Mouse (Mus musculus) bone marrow, adult 2 months (tissue): ENCODE results near the gene Cfap97d1. TPM values are rescaled to one million over a fixed set of nuclear protein-coding genes. Genes with fewer than 3 reads are reported as not detected.

Experiments
- H3K27ac ChIP-seq: fragments of 200-500 bp; 2 replicates; pipeline ENCODE4 v1.5.1; 2012; ENCODE audit warnings: low read depth, mild to moderate bottlenecking, control low read depth, inconsistent platforms, low read length; ENCODE audit not compliant: control insufficient read depth, poor library complexity, insufficient read depth
- H3K4me1 ChIP-seq: fragments of 200-500 bp; 2 replicates; pipeline ENCODE4 v1.6.1; 2011; ENCODE audit warnings: low read length; ENCODE audit not compliant: control insufficient read depth, insufficient read depth
- H3K4me3 ChIP-seq: fragments of 200-500 bp; replicated peaks from 2 replicates; pipeline ENCODE3; 2011; ENCODE audit warnings: mild to moderate bottlenecking, low read depth, low read length, control low read depth; ENCODE audit not compliant: control insufficient read depth
- CTCF ChIP-seq: fragments of 200-500 bp; IDR thresholded peaks from 2 replicates; pipeline ENCODE4 v1.5.1; 2011; ENCODE audit warnings: low read length, control low read depth; ENCODE audit not compliant: control insufficient read depth, insufficient read depth
- POLR2A ChIP-seq: fragments of 200-500 bp; IDR thresholded peaks from 2 replicates; pipeline ENCODE4 v1.6.1; 2011; ENCODE audit warnings: low read depth, mild to moderate bottlenecking, control low read depth, low read length, borderline replicate concordance; ENCODE audit not compliant: control insufficient read depth
- WGBS: fragments of 180-500 bp; shearing (Covaris S2); methylation state at CpG from one replicate; pipeline ENCODE4 v1.1.7; 2018; 5-methylcytosine and 5-hydroxymethylcytosine counted together
- polyA plus RNA-seq: library from polyadenylated mRNA; stranded (reverse); fragments of >200 nt; gene quantifications from 2 replicates; pipeline ENCODE4 v1.2.4, GENCODE M21; 2011; ENCODE audit warnings: low replicate concordance; ENCODE audit not compliant: missing spikeins, insufficient read depth, insufficient read length

Cfap97d1 gene
- polyA plus RNA-seq, 1 experiment, result not detected

- H3K4me1 ChIP-seq, result no peaks in the 10 kb centered on the region
- H3K4me3 ChIP-seq, result no peak overlapping the region
- 86% methylated on average over 13 of the region's 13 CpGs for WGBS
- TF ChIP-seq POLR2A (peak; percentile 25; the same call in 1 of the 2 replicates), CTCF (no peak)
- H3K27ac ChIP-seq, result no peak overlapping the region; the same call in 1 of the 2 replicates
Measured at GRCm38 (mm10) chr11:102023406-102023805, 39.3 kb downstream of the Cfap97d1 start.

DNA sequence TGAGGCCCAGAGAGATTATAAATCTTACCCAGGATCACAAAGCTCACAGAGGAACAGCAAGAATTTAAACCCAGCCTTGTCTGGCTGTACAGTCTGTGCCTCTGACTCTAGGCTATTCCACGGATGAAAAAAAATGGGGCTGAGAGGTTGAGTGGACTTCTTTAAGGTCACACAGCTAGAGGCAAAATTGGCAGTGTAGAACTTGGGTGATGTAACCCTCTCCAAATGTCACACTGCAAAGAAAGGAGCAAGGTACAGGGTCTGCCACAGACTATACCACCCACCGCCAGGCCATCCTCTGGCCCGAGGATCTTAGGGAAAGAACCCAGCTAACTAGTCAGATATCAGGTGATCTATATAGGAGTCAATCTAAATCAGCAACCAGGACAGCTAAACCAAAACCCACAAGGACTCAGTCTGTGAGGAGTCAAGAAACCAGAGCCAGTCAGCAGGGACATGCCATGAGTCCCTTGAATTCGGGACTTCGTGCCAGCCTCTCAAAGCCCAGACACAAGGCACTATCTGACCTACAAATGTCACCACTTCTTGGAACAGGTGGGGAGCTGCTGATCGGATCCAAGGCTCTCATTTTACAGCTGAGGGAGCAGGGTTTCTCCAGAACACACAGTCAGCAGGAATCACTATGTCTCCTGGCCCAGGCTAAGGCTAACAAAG, 40.1 kb downstream of the Cfap97d1 start:
- H3K4me1 ChIP-seq, result no peaks in the 10 kb centered on the region
- no peak for TF ChIP-seq POLR2A
- TF ChIP-seq CTCF, result no peak
- H3K4me3 ChIP-seq, result no peak overlapping the region
- H3K27ac ChIP-seq, result no peak overlapping the region
- 75% methylated on average over 6 of the region's 6 CpGs for WGBS

DNA sequence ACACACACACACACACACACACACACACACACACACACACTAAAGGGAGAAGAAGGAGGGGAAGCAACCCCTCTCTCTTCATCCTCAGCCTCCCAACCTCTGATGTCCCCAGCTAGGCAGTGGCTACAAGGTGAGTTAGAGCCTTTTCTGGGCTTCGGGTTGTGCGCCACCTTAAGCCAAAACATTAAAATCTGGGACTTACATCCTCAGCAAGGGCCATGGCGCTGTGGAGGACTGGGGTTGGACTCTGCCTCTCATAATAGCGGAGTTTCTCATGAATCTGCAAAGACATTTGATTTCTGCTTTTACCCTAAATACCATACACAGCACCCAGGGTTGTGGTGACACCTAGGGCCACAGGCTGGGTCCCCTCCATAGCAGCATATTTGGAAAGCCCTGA, 40.8 kb downstream of the Cfap97d1 start:
- WGBS, result 81% methylated on average over 4 of the region's 4 CpGs
- TF ChIP-seq CTCF, result no peak
- no peak for TF ChIP-seq POLR2A
- H3K4me3 ChIP-seq, result no peak overlapping the region
- no peaks in the 10 kb centered on the region for H3K4me1 ChIP-seq
- H3K27ac ChIP-seq, result no peak overlapping the region

GRCm38 (mm10) chr11:102025354-102025753, 41.3 kb downstream of the Cfap97d1 start:
- TF ChIP-seq CTCF (no peak), POLR2A (no peak)
- H3K4me3 ChIP-seq, result no peak overlapping the region
- no peak overlapping the region for H3K27ac ChIP-seq
- WGBS, result 70% methylated on average over 7 of the region's 7 CpGs
- H3K4me1 ChIP-seq, result no peaks in the 10 kb centered on the region

GRCm38 (mm10) chr11:102025991-102026660, 42.0 kb downstream of the Cfap97d1 start:
- Histone ChIP-seq H3K4me1 (no peaks in the 10 kb centered on the region), H3K27ac (no peak overlapping the region; the same call in 1 of the 2 replicates), H3K4me3 (no peak overlapping the region)
- TF ChIP-seq CTCF (no peak), POLR2A (no peak)
- WGBS, result 11% methylated on average over 23 of the region's 23 CpGs

DNA sequence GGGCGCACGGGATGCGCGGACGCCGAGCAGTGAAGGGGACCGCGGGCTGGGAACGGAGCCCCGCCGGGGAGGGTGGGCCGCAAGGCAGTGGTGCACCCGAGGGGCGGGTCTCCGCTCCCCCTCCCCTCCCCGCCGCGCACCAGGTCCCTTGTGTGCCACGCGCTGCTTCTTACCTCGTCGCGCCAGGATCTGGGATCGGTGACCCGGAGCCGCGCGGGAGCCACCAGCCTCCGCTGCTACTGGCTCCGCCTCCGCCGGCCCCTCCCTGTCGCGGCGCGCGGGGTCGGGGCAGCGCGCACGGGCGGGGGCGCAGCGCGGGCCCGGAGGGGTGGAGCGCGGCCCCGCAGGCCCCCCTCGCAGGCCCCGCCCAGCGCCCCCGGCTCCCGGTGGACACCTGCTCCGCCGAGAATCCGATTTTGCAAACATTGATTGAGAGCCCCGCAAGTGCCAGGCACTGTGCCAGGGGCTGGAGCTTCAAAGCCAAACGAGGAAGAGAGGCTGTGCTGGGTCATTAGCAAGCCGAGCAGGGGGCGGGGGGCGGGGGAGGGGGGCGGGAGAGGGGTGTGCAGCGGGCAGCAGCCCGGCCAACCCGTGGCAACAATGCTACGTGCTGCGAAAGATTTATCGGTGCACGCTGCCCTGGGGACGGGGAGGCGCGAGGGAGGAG, 42.7 kb downstream of the Cfap97d1 start:
- Histone ChIP-seq H3K27ac (no peak overlapping the region; the same call in 1 of the 2 replicates), H3K4me1 (no peaks in the 10 kb centered on the region), H3K4me3 (peak overlapping the region; percentile 24)
- 1% methylated on average over 67 of the region's 73 CpGs for whole genome bisulfite sequencing
- no peak for TF ChIP-seq POLR2A
- TF ChIP-seq CTCF, result no peak

- WGBS, result 9% methylated on average over 12 of the region's 12 CpGs
- Histone ChIP-seq H3K4me1 (no peaks in the 10 kb centered on the region), H3K4me3 (no peak overlapping the region), H3K27ac (no peak overlapping the region)
- TF ChIP-seq POLR2A, result no peak
- TF ChIP-seq CTCF, result no peak
Measured at GRCm38 (mm10) chr11:102027361-102028017, 43.4 kb downstream of the Cfap97d1 start.
